Mouse (Mus musculus) embryonic stem cell, embryonic (primary cell): ENCODE data around the gene Smim5.

ENCODE experiments used
- CTCF ChIA-PET, 4 experiments: fragments of 300-600 bp in 2 of 4; fragments of 350-600 bp in 2 of 4; sonication (Branson Sonifier 250); formaldehyde crosslinking; loops; one replicate each; lab custom pipeline; 2022; ENCODE audit warnings: inconsistent platforms in 2 of 4; lab: Charles Lee
- POLR2A ChIA-PET, 4 experiments: fragments of 300-600 bp in 2 of 4; fragments of 350-600 bp in 2 of 4; sonication (Branson Sonifier 250); formaldehyde crosslinking; loops; one replicate each; lab custom pipeline; 2022; ENCODE audit warnings: antibody characterized with exemption in 4 of 4, inconsistent platforms in 1 of 4; lab: Charles Lee

Gene Smim5

GRCm38 (mm10) chr11:115903384-115904230 is 3.8 kb downstream of the Smim5 start:
- CTCF ChIA-PET = interaction anchor here in 2 of 4 experiments (0.5 to 1.9 kb wide), 6 partner anchors 10 to 77 kb away, joined by 3 to 10 read pairs (median 4); no protein-coding TSS in a partner anchor
- POLR2A ChIA-PET = interaction anchor here in 3 of 4 experiments (0.5 to 2.6 kb wide), 8 partner anchors 8 to 159 kb away, joined by 3 to 9 read pairs (median 3); partner anchors contain the start of genes Caskin2 (in 1 of the 3) and Smim6 (in 1 of the 3)

- ChIA-PET CTCF (interaction anchor here in 2 of 4 experiments (0.6 to 1.7 kb wide), 6 partner anchors 16 to 113 kb away, joined by 3 to 5 read pairs (median 3); no protein-coding TSS in a partner anchor), POLR2A (interaction anchor here in 3 of 4 experiments (0.5 to 2.4 kb wide), 21 partner anchors 9 to 160 kb away, joined by 3 to 14 read pairs (median 3); partner anchors contain the start of genes Caskin2 (in 1 of the 3) and Galk1 (in 1 of the 3))
These were observed 4.6 kb downstream of the Smim5 start for GRCm38 (mm10) chr11:115904231-115904955.

- POLR2A ChIA-PET = interaction anchor here (0.6 to 2.4 kb wide), 24 partner anchors 8 to 119 kb away, joined by 3 to 14 read pairs (median 4); partner anchors contain the start of gene Galk1 (in 1 of the 4)
These were observed 5.4 kb downstream of the Smim5 start for GRCm38 (mm10) chr11:115904956-115905790.

GRCm38 (mm10) chr11:115906116-115906515 is 6.3 kb downstream of the Smim5 start:
- POLR2A ChIA-PET = interaction anchor here (0.5 to 2.4 kb wide), 19 partner anchors 9 to 355 kb away, joined by 3 to 14 read pairs (median 4); partner anchors contain the start of genes Galk1 (in 1 of the 4), Recql5 (in 1 of the 4) and Sap30bp (in 1 of the 4)
- CTCF ChIA-PET = interaction anchor here in 3 of 4 experiments (0.8 to 1.7 kb wide), 5 partner anchors 14 to 112 kb away, joined by 3 to 5 read pairs (median 3); no protein-coding TSS in a partner anchor

More at GRCm38 (mm10) chr11:115904956-115905790, 5.4 kb downstream of the Smim5 start:
- CTCF ChIA-PET = interaction anchor here in 3 of 4 experiments (0.6 to 1.7 kb wide), 10 partner anchors 15 to 348 kb away, joined by 3 to 5 read pairs (median 3); no protein-coding TSS in a partner anchor

GRCm38 (mm10) chr11:115906521-115906920 is 6.8 kb downstream of the Smim5 start:
- ChIA-PET POLR2A (interaction anchor here in 3 of 4 experiments (0.5 to 2.4 kb wide), 8 partner anchors 9 to 355 kb away, joined by 3 to 14 read pairs (median 5); partner anchors contain the start of genes Recql5 (in 1 of the 3) and Sap30bp (in 1 of the 3)), CTCF (no interaction called here)

GRCm38 (mm10) chr11:115911134-115911561 is 11.4 kb downstream of the Smim5 start:
- CTCF ChIA-PET = interaction anchor here in 3 of 4 experiments (1.2 to 3.9 kb wide), 4 partner anchors 12 to 29 kb away, joined by 3 to 21 read pairs (median 13); partner anchors contain the start of gene Smim5 (in 2 of the 3)
- POLR2A ChIA-PET = interaction anchor here in 3 of 4 experiments (0.6 to 3.0 kb wide), 20 partner anchors 9 to 228 kb away, joined by 3 to 18 read pairs (median 4); partner anchors contain the start of genes Smim5 (in 2 of the 3), Galk1 (in 1 of the 3), Itgb4 (in 1 of the 3) and Mrpl38 (in 1 of the 3)

GRCm38 (mm10) chr11:115911632-115912376 is 12.0 kb downstream of the Smim5 start, which contains the start of gene Smim6:
Smim6 (plus strand) TSS chr11:115912017.
- ChIA-PET CTCF (interaction anchor here (0.6 to 3.9 kb wide), 10 partner anchors 12 to 622 kb away, joined by 3 to 21 read pairs (median 5); partner anchors contain the start of gene Smim5 (in 2 of the 4)), POLR2A (interaction anchor here (0.6 to 3.0 kb wide), 26 partner anchors 8 to 227 kb away, joined by 3 to 18 read pairs (median 4); partner anchors contain the start of genes Galk1 (in 2 of the 4), Smim5 (in 2 of the 4), Caskin2 (in 1 of the 4) and Itgb4 (in 1 of the 4))

GRCm38 (mm10) chr11:115916579-115916978 is 16.8 kb downstream of the Smim5 start:
- POLR2A ChIA-PET = interaction anchor here in 3 of 4 experiments (0.6 to 2.8 kb wide), 13 partner anchors 11 to 108 kb away, joined by 3 to 12 read pairs (median 4); partner anchors contain the start of genes Recql5 (in 2 of the 3), Sap30bp (in 2 of the 3), Caskin2 (in 1 of the 3) and Smim5 (in 1 of the 3)
- CTCF ChIA-PET = interaction anchor here in 3 of 4 experiments (0.5 to 1.9 kb wide), 7 partner anchors 8 to 535 kb away, joined by 3 to 9 read pairs (median 4); partner anchors contain the start of genes Cdr2l (in 1 of the 3) and Itgb4 (in 1 of the 3)

- POLR2A ChIA-PET = interaction anchor here in 3 of 4 experiments (0.5 to 0.7 kb wide), 3 partner anchors 12 to 21 kb away, joined by 3 to 4 read pairs (median 3); no protein-coding TSS in a partner anchor
These were observed 18.9 kb downstream of the Smim5 start for GRCm38 (mm10) chr11:115918637-115919036.

GRCm38 (mm10) chr11:115919073-115919472 is 19.3 kb downstream of the Smim5 start:
- ChIA-PET CTCF (interaction anchor here in 2 of 4 experiments (0.5 to 1.2 kb wide), 2 partner anchors 38 to 48 kb away, joined by 3 to 6 read pairs; no protein-coding TSS in a partner anchor), POLR2A (interaction anchor here in 1 of 4 experiments (0.5 kb wide), 1 partner anchor 18 kb away, joined by 3 read pairs; no protein-coding TSS in a partner anchor)

More at GRCm38 (mm10) chr11:115918637-115919036, 18.9 kb downstream of the Smim5 start:
- CTCF ChIA-PET = interaction anchor here in 2 of 4 experiments (0.5 to 1.2 kb wide), 2 partner anchors 38 to 49 kb away, joined by 3 to 6 read pairs; no protein-coding TSS in a partner anchor

- ChIA-PET CTCF (interaction anchor here in 2 of 4 experiments (0.6 to 1.2 kb wide), 14 partner anchors 15 to 365 kb away, joined by 3 to 11 read pairs (median 4); partner anchors contain the start of genes Galk1 (in 1 of the 2) and Smim5 (in 1 of the 2)), POLR2A (interaction anchor here in 2 of 4 experiments (1.0 to 1.4 kb wide), 4 partner anchors 8 to 104 kb away, joined by 3 to 5 read pairs (median 4); partner anchors contain the start of genes Recql5 (in 1 of the 2), Sap30bp (in 1 of the 2) and Smim6 (in 1 of the 2))
These were observed 20.5 kb downstream of the Smim5 start for GRCm38 (mm10) chr11:115920110-115920818.

- CTCF ChIA-PET = interaction anchor here in 1 of 4 experiments (0.7 to 1.7 kb wide), 2 partner anchors 18 to 23 kb away, joined by 3 to 5 read pairs; no protein-coding TSS in a partner anchor
- POLR2A ChIA-PET = interaction anchor here in 1 of 4 experiments (0.7 kb wide), 1 partner anchor 18 kb away, joined by 3 read pairs; no protein-coding TSS in a partner anchor
These were observed 22.2 kb downstream of the Smim5 start for GRCm38 (mm10) chr11:115921986-115922385.

GRCm38 (mm10) chr11:115929031-115929430 is 29.3 kb downstream of the Smim5 start:
- CTCF ChIA-PET = interaction anchor here in 3 of 4 experiments (0.6 to 1.5 kb wide), 6 partner anchors 10 to 79 kb away, joined by 4 to 8 read pairs (median 4); no protein-coding TSS in a partner anchor

More at GRCm38 (mm10) chr11:115929031-115929430, 29.3 kb downstream of the Smim5 start:
- POLR2A ChIA-PET = interaction anchor here in 2 of 4 experiments (0.5 to 2.2 kb wide), 6 partner anchors 8 to 83 kb away, joined by 3 to 6 read pairs (median 4); partner anchors contain the start of gene Galk1 (in 1 of the 2)
